Mouse (Mus musculus): ENCODE data around the gene Rsph3a. TPM values are rescaled to one million over a fixed set of nuclear protein-coding genes. Genes with fewer than 3 reads are reported as not detected.
"Not testable (repeated sequence)": the region's sequence is repeated elsewhere in the genome, so short reads cannot be mapped to it uniquely, and the experiment has no call there.

The Rsph3a gene
- total and polyA plus RNA-seq, 3 experiments: 10.3 to 13.5 (median 11.7) TPM

DNA sequence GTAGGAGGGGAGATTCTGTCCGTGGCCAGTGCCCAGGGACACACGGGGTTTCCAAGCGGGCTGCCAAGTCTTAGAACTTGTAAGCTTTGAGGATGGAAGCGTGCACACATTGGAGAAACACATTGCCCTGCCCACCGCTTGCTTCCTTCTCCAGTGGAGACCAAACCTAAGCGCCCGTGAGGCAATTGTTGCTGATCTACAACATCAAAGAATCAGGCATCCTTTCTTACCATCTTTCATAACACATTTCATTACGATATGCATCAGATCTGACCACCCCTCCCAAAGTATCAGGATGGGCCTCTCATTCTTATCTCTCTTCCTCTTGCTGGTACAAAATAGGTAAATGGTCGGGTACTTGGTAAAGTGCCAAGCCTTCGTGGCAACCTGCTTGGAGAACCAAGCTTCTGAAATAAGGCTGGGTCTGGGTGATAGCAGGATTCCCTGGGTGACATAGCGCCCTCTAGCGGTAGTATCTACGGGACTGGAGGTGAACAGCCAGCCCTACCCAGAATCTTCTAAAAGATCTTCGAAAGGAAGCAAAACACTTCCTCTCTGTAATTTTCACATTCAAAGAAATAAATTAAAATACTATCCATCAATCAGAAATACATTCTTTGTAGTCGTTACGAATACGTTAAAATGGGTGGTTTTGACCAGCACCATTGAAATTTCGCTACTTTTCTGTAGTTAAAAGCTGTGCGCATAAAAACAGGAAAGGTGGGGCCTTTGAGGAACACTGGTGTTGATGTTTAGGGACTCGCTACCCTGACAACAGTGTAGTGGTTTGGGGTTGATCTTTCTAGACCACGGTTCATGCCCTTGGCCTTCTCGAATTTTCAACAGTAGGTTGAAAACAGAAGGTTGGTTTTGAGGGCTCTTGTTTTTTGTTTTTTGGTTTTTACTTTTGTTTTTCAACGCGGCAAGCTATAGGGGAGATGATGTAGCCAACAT is 17.6 kb upstream of the Rsph3a start:
- TF ChIP-seq GATA2 (IDR thresholded peaks at IDR 0.05; ENCODE audit: borderline replicate concordance, low read depth, low read length): no peak
- TF ChIP-seq CTCF (IDR thresholded peaks at IDR 0.05; ENCODE audit: low read depth, low read length): peak; percentile 82
- H3K9me3 ChIP-seq (replicated peaks): no peaks in the 10 kb centered on the region
- H3K4me1 ChIP-seq (ENCODE audit: insufficient read depth, low read depth, low read length): no peaks in the 10 kb centered on the region
- ATAC-seq (ENCODE audit: extremely low read depth, insufficient number of reproducible peaks, low FRiP score, poor library complexity, severe bottlenecking) (no peak), DNase-seq (ENCODE audit: low spot score) (peak; percentile 33)
- H3K36me3 ChIP-seq (replicated peaks): no peaks in the 10 kb centered on the region
- H3K4me3 ChIP-seq (ENCODE audit: low read depth, low read length): no peak overlapping the region
- no peaks in the 10 kb centered on the region for H3K27me3 ChIP-seq (ENCODE audit: insufficient read depth, low read length)

- no peaks in the 10 kb centered on the region for H3K27me3 ChIP-seq (ENCODE audit: insufficient read depth, low read length)
- TF ChIP-seq CTCF (IDR thresholded peaks at IDR 0.05; ENCODE audit: low read depth, low read length): no peak
- no peak for TF ChIP-seq GATA1 (IDR thresholded peaks at IDR 0.05; ENCODE audit: borderline replicate concordance, low read length)
- no peak for TF ChIP-seq GATA2 (IDR thresholded peaks at IDR 0.05; ENCODE audit: borderline replicate concordance, low read depth, low read length)
- TF ChIP-seq TAL1 (conservative IDR thresholded peaks at IDR 0.05; ENCODE audit: low read depth, low read length): no peak
- TF ChIP-seq POLR2AphosphoS5 (IDR thresholded peaks at IDR 0.05; ENCODE audit: insufficient replicate concordance, low read depth, low read length): no peak
Measured at GRCm38 (mm10) chr17:7928662-7929061, 16.8 kb upstream of the Rsph3a start.

DNA sequence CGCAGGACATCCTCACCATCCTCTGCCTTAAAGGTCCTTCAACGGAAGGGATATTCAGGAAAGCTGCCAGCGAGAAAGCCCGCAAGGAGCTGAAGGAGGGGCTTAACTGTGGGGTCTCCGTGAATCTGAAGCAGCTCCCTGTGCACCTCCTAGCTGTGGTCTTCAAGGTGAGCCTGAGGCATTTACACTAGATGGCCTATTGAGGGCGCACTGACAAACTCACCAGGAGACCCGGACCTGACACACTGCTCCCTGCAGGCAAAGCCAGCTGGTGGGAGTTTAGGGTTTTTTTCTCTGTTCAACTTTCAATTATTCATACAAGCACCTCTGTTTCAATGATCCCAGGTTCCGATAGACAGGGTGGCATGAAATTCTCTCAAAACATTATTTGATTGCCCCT is 16.1 kb upstream of the Rsph3a start:
- H3K4me3 ChIP-seq (ENCODE audit: low read depth, low read length): no peak overlapping the region
- H3K36me3 ChIP-seq (replicated peaks): no peaks in the 10 kb centered on the region
- no peaks in the 10 kb centered on the region for H3K4me1 ChIP-seq (ENCODE audit: insufficient read depth, low read depth, low read length)
- no peak for ATAC-seq (ENCODE audit: extremely low read depth, insufficient number of reproducible peaks, low FRiP score, poor library complexity, severe bottlenecking)
- TF ChIP-seq GATA1 (IDR thresholded peaks at IDR 0.05; ENCODE audit: borderline replicate concordance, low read length) (no peak), CTCF (IDR thresholded peaks at IDR 0.05; ENCODE audit: low read depth, low read length) (no peak), POLR2AphosphoS5 (IDR thresholded peaks at IDR 0.05; ENCODE audit: insufficient replicate concordance, low read depth, low read length) (no peak)
- no peak for DNase-seq (ENCODE audit: low spot score)
- H3K9me3 ChIP-seq (replicated peaks): no peaks in the 10 kb centered on the region
- H3K27me3 ChIP-seq (ENCODE audit: insufficient read depth, low read length): no peaks in the 10 kb centered on the region

More at GRCm38 (mm10) chr17:7928662-7929061, 16.8 kb upstream of the Rsph3a start:
- no peak for ATAC-seq (ENCODE audit: extremely low read depth, insufficient number of reproducible peaks, low FRiP score, poor library complexity, severe bottlenecking)
- Histone ChIP-seq H3K9me3 (replicated peaks) (no peaks in the 10 kb centered on the region), H3K4me1 (ENCODE audit: insufficient read depth, low read depth, low read length) (no peaks in the 10 kb centered on the region), H3K36me3 (replicated peaks) (no peaks in the 10 kb centered on the region), H3K4me3 (ENCODE audit: low read depth, low read length) (no peak overlapping the region)
- no peak for DNase-seq (ENCODE audit: low spot score)

DNA sequence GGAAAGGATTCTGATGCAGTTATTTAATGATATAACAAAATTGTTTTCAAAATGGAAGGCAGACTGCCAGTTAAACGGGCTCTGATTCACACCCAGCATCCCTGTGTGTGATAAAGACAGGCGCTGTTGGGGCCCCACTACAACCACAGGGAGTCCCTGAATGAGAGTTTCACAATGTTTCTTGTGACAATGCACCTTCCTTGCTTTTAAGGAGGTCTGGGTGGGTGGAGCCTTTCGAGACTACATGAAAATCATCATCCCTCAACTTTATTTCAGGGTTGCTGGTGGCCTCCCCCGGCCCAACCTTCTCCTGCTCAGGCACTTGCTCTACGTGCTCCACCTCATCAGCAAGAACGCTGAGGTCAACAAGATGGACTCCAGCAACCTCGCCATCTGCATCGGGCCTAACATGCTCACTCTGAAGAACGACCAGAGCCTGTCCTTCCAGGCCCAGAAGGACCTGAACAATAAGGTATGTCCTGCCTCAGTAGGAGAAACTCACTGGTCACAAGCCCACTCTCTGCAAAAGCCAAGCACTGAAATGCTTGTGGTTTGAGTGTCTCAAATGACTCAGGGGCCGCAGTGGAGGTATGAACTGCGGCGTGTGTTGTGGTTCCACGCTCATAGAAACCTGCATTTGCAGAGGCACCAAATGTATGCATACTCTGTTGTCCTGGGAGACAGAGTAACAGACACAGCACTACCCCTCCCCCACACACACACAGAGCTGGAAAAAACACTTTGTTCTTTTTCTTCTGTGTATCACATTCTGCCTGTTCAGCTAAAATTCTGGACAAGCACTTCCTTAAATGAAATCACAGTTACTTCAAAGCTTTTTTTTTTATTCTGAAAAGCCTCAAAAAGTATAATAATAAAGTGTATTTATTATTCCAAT is 14.1 kb upstream of the Rsph3a start:
- Histone ChIP-seq H3K36me3 (replicated peaks) (no peaks in the 10 kb centered on the region), H3K27me3 (ENCODE audit: insufficient read depth, low read length) (no peaks in the 10 kb centered on the region), H3K4me3 (ENCODE audit: low read depth, low read length) (no peak overlapping the region), H3K9me3 (replicated peaks) (no peaks in the 10 kb centered on the region), H3K4me1 (ENCODE audit: insufficient read depth, low read depth, low read length) (no peaks in the 10 kb centered on the region)
- DNase-seq (ENCODE audit: low spot score) (no peak), ATAC-seq (ENCODE audit: extremely low read depth, insufficient number of reproducible peaks, low FRiP score, poor library complexity, severe bottlenecking) (no peak)
- TF ChIP-seq GATA1 (IDR thresholded peaks at IDR 0.05; ENCODE audit: borderline replicate concordance, low read length) (no peak), TAL1 (conservative IDR thresholded peaks at IDR 0.05; ENCODE audit: low read depth, low read length) (no peak), CTCF (IDR thresholded peaks at IDR 0.05; ENCODE audit: low read depth, low read length) (no peak), GATA2 (IDR thresholded peaks at IDR 0.05; ENCODE audit: borderline replicate concordance, low read depth, low read length) (no peak), POLR2AphosphoS5 (IDR thresholded peaks at IDR 0.05; ENCODE audit: insufficient replicate concordance, low read depth, low read length) (no peak)

GRCm38 (mm10) chr17:7932121-7932520 is 13.3 kb upstream of the Rsph3a start:
- H3K4me1 ChIP-seq (ENCODE audit: insufficient read depth, low read depth, low read length); H3K4me3 ChIP-seq (ENCODE audit: low read depth, low read length); H3K36me3 ChIP-seq (replicated peaks); DNase-seq (ENCODE audit: low spot score); H3K9me3 ChIP-seq (replicated peaks); H3K27me3 ChIP-seq (ENCODE audit: insufficient read depth, low read length); ATAC-seq (ENCODE audit: extremely low read depth, insufficient number of reproducible peaks, low FRiP score, poor library complexity, severe bottlenecking): not testable (repeated sequence)

DNA sequence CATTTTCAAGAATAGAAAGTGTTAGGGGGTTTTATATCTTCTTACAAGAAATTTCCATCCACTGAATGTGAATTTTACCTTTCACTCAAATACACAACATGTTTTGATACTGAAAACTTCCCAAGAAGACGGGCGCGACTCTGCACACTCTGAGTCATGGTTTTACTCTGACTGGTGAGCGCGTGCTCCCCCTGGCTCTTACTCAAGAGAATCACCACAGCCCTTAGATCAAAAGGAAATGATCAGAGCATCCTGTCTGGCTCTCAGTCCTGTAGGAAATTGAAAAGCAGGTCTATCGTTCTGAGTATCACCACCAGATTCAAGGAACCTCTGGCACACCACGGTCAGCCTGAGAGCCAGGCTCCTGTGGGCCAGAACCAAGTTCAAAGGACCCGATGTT is 5.8 kb upstream of the Rsph3a start:
- DNase-seq (ENCODE audit: low spot score): no peak
- ATAC-seq (ENCODE audit: extremely low read depth, insufficient number of reproducible peaks, low FRiP score, poor library complexity, severe bottlenecking): no peak
- H3K4me1 ChIP-seq (ENCODE audit: insufficient read depth, low read depth, low read length): peaks cover 1% of the 10 kb centered on the region
- H3K27me3 ChIP-seq (ENCODE audit: insufficient read depth, low read length): no peaks in the 10 kb centered on the region
- no peaks in the 10 kb centered on the region for H3K9me3 ChIP-seq (replicated peaks)
- no peak overlapping the region for H3K4me3 ChIP-seq (ENCODE audit: low read depth, low read length)
- no peaks in the 10 kb centered on the region for H3K36me3 ChIP-seq (replicated peaks)
- TF ChIP-seq TAL1 (conservative IDR thresholded peaks at IDR 0.05; ENCODE audit: low read depth, low read length): no peak
- no peak for TF ChIP-seq CTCF (IDR thresholded peaks at IDR 0.05; ENCODE audit: low read depth, low read length)
- TF ChIP-seq POLR2AphosphoS5 (IDR thresholded peaks at IDR 0.05; ENCODE audit: insufficient replicate concordance, low read depth, low read length): no peak
- TF ChIP-seq GATA2 (IDR thresholded peaks at IDR 0.05; ENCODE audit: borderline replicate concordance, low read depth, low read length): no peak
- TF ChIP-seq GATA1 (IDR thresholded peaks at IDR 0.05; ENCODE audit: borderline replicate concordance, low read length): no peak

GRCm38 (mm10) chr17:7946053-7946627 is 726 bp downstream of the Rsph3a start:
- not testable (repeated sequence) for DNase-seq (ENCODE audit: low spot score); H3K27me3 ChIP-seq (ENCODE audit: insufficient read depth, low read length); H3K4me1 ChIP-seq (ENCODE audit: insufficient read depth, low read depth, low read length); H3K36me3 ChIP-seq (replicated peaks); ATAC-seq (ENCODE audit: extremely low read depth, insufficient number of reproducible peaks, low FRiP score, poor library complexity, severe bottlenecking); H3K9me3 ChIP-seq (replicated peaks)
- peak overlapping the region; percentile 72 for H3K4me3 ChIP-seq (ENCODE audit: low read depth, low read length)

DNA sequence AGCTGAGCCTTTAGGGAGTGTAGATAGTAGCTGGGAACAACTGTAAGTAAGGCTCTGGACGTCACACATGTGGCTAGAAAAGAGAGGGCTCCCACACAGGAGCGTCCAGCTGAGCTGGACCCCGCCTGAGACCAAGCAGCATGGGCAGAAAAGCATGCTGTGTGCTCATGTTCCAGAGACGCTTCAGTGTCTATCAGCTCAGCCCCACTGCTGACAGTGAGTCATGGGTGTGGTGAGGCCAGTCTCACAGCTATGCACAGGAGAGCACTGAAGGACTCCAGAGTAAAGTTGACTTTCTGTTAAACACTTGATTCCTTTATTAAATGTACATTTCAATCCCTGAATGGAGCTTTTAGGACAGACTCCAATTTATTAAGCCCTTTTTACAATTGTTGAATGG is 5.9 kb downstream of the Rsph3a start:
- not testable (repeated sequence) for H3K4me3 ChIP-seq (ENCODE audit: low read depth, low read length); H3K9me3 ChIP-seq (replicated peaks); H3K27me3 ChIP-seq (ENCODE audit: insufficient read depth, low read length); ATAC-seq (ENCODE audit: extremely low read depth, insufficient number of reproducible peaks, low FRiP score, poor library complexity, severe bottlenecking); H3K36me3 ChIP-seq (replicated peaks); DNase-seq (ENCODE audit: low spot score); H3K4me1 ChIP-seq (ENCODE audit: insufficient read depth, low read depth, low read length)

GRCm38 (mm10) chr17:7957242-7957641 is 11.8 kb downstream of the Rsph3a start:
- not testable (repeated sequence) for H3K4me1 ChIP-seq (ENCODE audit: insufficient read depth, low read depth, low read length); H3K36me3 ChIP-seq (replicated peaks); H3K27me3 ChIP-seq (ENCODE audit: insufficient read depth, low read length); H3K4me3 ChIP-seq (ENCODE audit: low read depth, low read length); DNase-seq (ENCODE audit: low spot score); ATAC-seq (ENCODE audit: extremely low read depth, insufficient number of reproducible peaks, low FRiP score, poor library complexity, severe bottlenecking); H3K9me3 ChIP-seq (replicated peaks)
